Mouse (Mus musculus): Measurements from ENCODE around the gene Pxylp1. TPM values are rescaled to one million over a fixed set of nuclear protein-coding genes. Genes with fewer than 3 reads are reported as not detected.

The Pxylp1 gene
- polyA plus RNA-seq, 1 experiment from 2014 or later: 55.7 TPM

GRCm38 (mm10) chr9:96889345-96890021 is 3.0 kb downstream of the Pxylp1 start:
- Histone ChIP-seq H3K4me3 (peak overlapping the region; percentile 53), H3K4me2 (peak overlapping the region; percentile 72), H3K36me3 (no peaks in the 10 kb centered on the region), H3K9ac (peak overlapping the region; percentile 88), H3K27ac (peak overlapping the region; percentile 87), H3K9me3 (no peaks in the 10 kb centered on the region), H3K4me1 (replicated peaks) (peaks cover 83% of the 10 kb centered on the region), H3K27me3 (no peaks in the 10 kb centered on the region)
- under 1% methylated on average over 66 of the region's 66 CpGs for WGBS
- peak; percentile 79 for ATAC-seq (ENCODE audit: low FRiP score)

GRCm38 (mm10) chr9:96888742-96889344 is 3.6 kb downstream of the Pxylp1 start:
- peak overlapping the region; percentile 88 for H3K9ac ChIP-seq
- H3K4me2 ChIP-seq: peak overlapping the region; percentile 72
- H3K36me3 ChIP-seq: no peaks in the 10 kb centered on the region
- under 1% methylated on average over 37 of the region's 37 CpGs for whole genome bisulfite sequencing
- H3K27me3 ChIP-seq: no peaks in the 10 kb centered on the region
- peak overlapping the region; percentile 87 for H3K27ac ChIP-seq
- no peaks in the 10 kb centered on the region for H3K9me3 ChIP-seq
- H3K4me1 ChIP-seq (replicated peaks): peaks cover 85% of the 10 kb centered on the region
- peak; percentile 46 for ATAC-seq (ENCODE audit: low FRiP score)
- H3K4me3 ChIP-seq: peak overlapping the region; percentile 53

- Histone ChIP-seq H3K4me1 (replicated peaks) (peaks cover 86% of the 10 kb centered on the region), H3K9ac (peak overlapping the region; percentile 88), H3K4me3 (peak overlapping the region; percentile 53), H3K27me3 (no peaks in the 10 kb centered on the region), H3K4me2 (peak overlapping the region; percentile 72), H3K9me3 (no peaks in the 10 kb centered on the region), H3K36me3 (no peaks in the 10 kb centered on the region), H3K27ac (peak overlapping the region; percentile 18; the same call in 1 of the 2 replicates)
- ATAC-seq (ENCODE audit: low FRiP score): peak; percentile 26; the same call in 1 of the 2 replicates
- WGBS: 8% methylated on average over 6 of the region's 6 CpGs
These were observed 4.5 kb downstream of the Pxylp1 start for GRCm38 (mm10) chr9:96887954-96888353.

GRCm38 (mm10) chr9:96887492-96887891 is 5.0 kb downstream of the Pxylp1 start:
- ATAC-seq (ENCODE audit: low FRiP score): no peak
- H3K4me3 ChIP-seq: peak overlapping the region; percentile 53
- H3K9ac ChIP-seq: peak overlapping the region; percentile 88
- no peaks in the 10 kb centered on the region for H3K9me3 ChIP-seq
- no peaks in the 10 kb centered on the region for H3K36me3 ChIP-seq
- H3K4me1 ChIP-seq (replicated peaks): peaks cover 87% of the 10 kb centered on the region
- H3K27ac ChIP-seq: 0 out of 2 replicates have a peak overlapping the region, but pooled peaks have one; percentile 18
- peak overlapping the region; percentile 72 for H3K4me2 ChIP-seq
- no peaks in the 10 kb centered on the region for H3K27me3 ChIP-seq

- H3K4me3 ChIP-seq: no peak overlapping the region
- no peak for ATAC-seq (ENCODE audit: low FRiP score)
- no peaks in the 10 kb centered on the region for H3K9me3 ChIP-seq
- peak overlapping the region; percentile 30; the same call in 1 of the 2 replicates for H3K27ac ChIP-seq
- WGBS: 61% methylated on average over 3 of the region's 3 CpGs
- no peak overlapping the region for H3K9ac ChIP-seq
- H3K27me3 ChIP-seq: no peaks in the 10 kb centered on the region
- no peaks in the 10 kb centered on the region for H3K36me3 ChIP-seq
- H3K4me2 ChIP-seq: peak overlapping the region; percentile 72
- H3K4me1 ChIP-seq (replicated peaks): peaks cover 86% of the 10 kb centered on the region
These were observed 6.7 kb downstream of the Pxylp1 start for GRCm38 (mm10) chr9:96885781-96886180.

GRCm38 (mm10) chr9:96882496-96883265 is 9.8 kb downstream of the Pxylp1 start:
- Histone ChIP-seq H3K4me3 (no peak overlapping the region), H3K27ac (peak overlapping the region; percentile 78), H3K9me3 (no peaks in the 10 kb centered on the region), H3K36me3 (no peaks in the 10 kb centered on the region), H3K9ac (no peak overlapping the region), H3K4me2 (no peak overlapping the region), H3K27me3 (no peaks in the 10 kb centered on the region), H3K4me1 (replicated peaks) (peaks cover 78% of the 10 kb centered on the region)
- no peak; the same call in 1 of the 2 replicates for ATAC-seq (ENCODE audit: low FRiP score)
- 63% methylated on average over 20 of the region's 20 CpGs for WGBS

- H3K4me2 ChIP-seq: no peak overlapping the region
- ATAC-seq (ENCODE audit: low FRiP score): no peak
- peaks cover 74% of the 10 kb centered on the region for H3K4me1 ChIP-seq (replicated peaks)
- no peak overlapping the region for H3K4me3 ChIP-seq
- H3K27me3 ChIP-seq: no peaks in the 10 kb centered on the region
- no peak overlapping the region for H3K27ac ChIP-seq
- no peaks in the 10 kb centered on the region for H3K36me3 ChIP-seq
- no peak overlapping the region for H3K9ac ChIP-seq
- no peaks in the 10 kb centered on the region for H3K9me3 ChIP-seq
- WGBS: 66% methylated on average over 6 of the region's 6 CpGs
These were observed 10.6 kb downstream of the Pxylp1 start for GRCm38 (mm10) chr9:96881901-96882300.

- no peak overlapping the region for H3K4me2 ChIP-seq
- H3K4me3 ChIP-seq: no peak overlapping the region
- peaks cover 67% of the 10 kb centered on the region for H3K4me1 ChIP-seq (replicated peaks)
- WGBS: 93% methylated on average over 6 of the region's 6 CpGs
- no peak overlapping the region for H3K9ac ChIP-seq
- peak overlapping the region; percentile 64 for H3K27ac ChIP-seq
- no peaks in the 10 kb centered on the region for H3K27me3 ChIP-seq
- H3K9me3 ChIP-seq: no peaks in the 10 kb centered on the region
- no peak for ATAC-seq (ENCODE audit: low FRiP score)
- H3K36me3 ChIP-seq: no peaks in the 10 kb centered on the region
These were observed 13.4 kb downstream of the Pxylp1 start for GRCm38 (mm10) chr9:96879024-96879423.

GRCm38 (mm10) chr9:96878464-96878863 is 14.0 kb downstream of the Pxylp1 start:
- Histone ChIP-seq H3K36me3 (0 out of 2 replicates have a peak, but pooled peaks cover under 1% of the 10 kb centered on the region), H3K4me1 (replicated peaks) (peaks cover 61% of the 10 kb centered on the region), H3K9me3 (no peaks in the 10 kb centered on the region), H3K4me3 (no peak overlapping the region), H3K4me2 (no peak overlapping the region), H3K27me3 (no peaks in the 10 kb centered on the region), H3K9ac (no peak overlapping the region), H3K27ac (peak overlapping the region; percentile 64)
- no peak for ATAC-seq (ENCODE audit: low FRiP score)
- 19% methylated on average over 4 of the region's 4 CpGs for WGBS

GRCm38 (mm10) chr9:96875704-96876103 is 16.8 kb downstream of the Pxylp1 start:
- no peak overlapping the region for H3K4me2 ChIP-seq
- H3K9ac ChIP-seq: no peak overlapping the region
- no peak overlapping the region for H3K4me3 ChIP-seq
- WGBS: 63% methylated on average over 4 of the region's 4 CpGs
- peaks cover 11% of the 10 kb centered on the region; the same call in 1 of the 2 replicates for H3K36me3 ChIP-seq
- peaks cover 36% of the 10 kb centered on the region for H3K4me1 ChIP-seq (replicated peaks)
- H3K27me3 ChIP-seq: no peaks in the 10 kb centered on the region
- no peak for ATAC-seq (ENCODE audit: low FRiP score)
- no peaks in the 10 kb centered on the region for H3K9me3 ChIP-seq
- H3K27ac ChIP-seq: no peak overlapping the region

- no peak for ATAC-seq (ENCODE audit: low FRiP score)
These were observed 19.4 kb downstream of the Pxylp1 start for GRCm38 (mm10) chr9:96873082-96873481.

GRCm38 (mm10) chr9:96870104-96870503 is 22.4 kb downstream of the Pxylp1 start:
- Histone ChIP-seq H3K4me3 (no peak overlapping the region), H3K4me2 (no peak overlapping the region), H3K4me1 (replicated peaks) (peaks cover 16% of the 10 kb centered on the region), H3K36me3 (peaks cover 11% of the 10 kb centered on the region; the same call in 1 of the 2 replicates), H3K27me3 (no peaks in the 10 kb centered on the region), H3K9me3 (no peaks in the 10 kb centered on the region), H3K27ac (no peak overlapping the region), H3K9ac (no peak overlapping the region)
- no peak for ATAC-seq (ENCODE audit: low FRiP score)
- 79% methylated on average over 8 of the region's 8 CpGs for WGBS

More at GRCm38 (mm10) chr9:96873082-96873481, 19.4 kb downstream of the Pxylp1 start:
- Histone ChIP-seq H3K27ac (no peak overlapping the region), H3K9ac (no peak overlapping the region), H3K4me1 (replicated peaks) (peaks cover 22% of the 10 kb centered on the region), H3K4me2 (no peak overlapping the region), H3K9me3 (no peaks in the 10 kb centered on the region), H3K27me3 (no peaks in the 10 kb centered on the region), H3K4me3 (no peak overlapping the region), H3K36me3 (peaks cover 11% of the 10 kb centered on the region; the same call in 1 of the 2 replicates)
- 70% methylated on average over 5 of the region's 5 CpGs for WGBS
